Mouse (Mus musculus): ENCODE results near the gene Grm4.

The Grm4 gene

GRCm38 (mm10) chr17:27511865-27512618 is 9.2 kb downstream of the Grm4 start:
- peak; percentile 60 to 62 for DNase-seq (ENCODE audit: low spot score in 2 of 2)

DNA sequence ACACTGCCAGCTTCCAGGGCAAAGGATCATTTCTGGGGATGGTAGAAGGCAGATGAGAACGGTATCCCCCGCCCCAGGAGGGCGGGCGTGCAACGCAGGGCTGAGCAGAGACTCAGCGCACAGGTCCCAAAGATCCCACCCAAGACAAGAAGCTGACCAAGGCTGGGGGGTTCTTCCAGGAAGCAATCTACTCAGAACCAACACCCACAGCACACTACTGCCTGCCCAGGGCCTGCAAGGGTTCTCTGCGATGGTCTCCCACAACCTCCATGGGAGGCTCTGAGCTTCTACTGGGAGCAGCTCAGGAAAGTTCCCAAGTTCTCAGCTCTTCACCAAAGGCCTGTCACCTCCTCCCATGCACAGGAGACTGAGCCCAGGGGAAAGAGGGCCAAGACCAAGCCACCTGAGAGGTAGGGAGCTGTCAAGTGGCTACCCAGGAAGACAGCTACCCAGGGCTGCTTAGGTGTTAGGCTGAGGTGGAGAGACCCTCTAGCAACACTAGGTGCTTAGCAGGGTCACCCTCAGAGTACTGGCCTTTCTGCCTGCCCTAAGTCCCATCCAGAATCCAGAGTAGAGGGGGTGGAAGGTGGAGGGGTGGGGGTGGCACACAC is 10.0 kb downstream of the Grm4 start:
- DNase-seq (ENCODE audit: low spot score in 2 of 2): no peak

DNA sequence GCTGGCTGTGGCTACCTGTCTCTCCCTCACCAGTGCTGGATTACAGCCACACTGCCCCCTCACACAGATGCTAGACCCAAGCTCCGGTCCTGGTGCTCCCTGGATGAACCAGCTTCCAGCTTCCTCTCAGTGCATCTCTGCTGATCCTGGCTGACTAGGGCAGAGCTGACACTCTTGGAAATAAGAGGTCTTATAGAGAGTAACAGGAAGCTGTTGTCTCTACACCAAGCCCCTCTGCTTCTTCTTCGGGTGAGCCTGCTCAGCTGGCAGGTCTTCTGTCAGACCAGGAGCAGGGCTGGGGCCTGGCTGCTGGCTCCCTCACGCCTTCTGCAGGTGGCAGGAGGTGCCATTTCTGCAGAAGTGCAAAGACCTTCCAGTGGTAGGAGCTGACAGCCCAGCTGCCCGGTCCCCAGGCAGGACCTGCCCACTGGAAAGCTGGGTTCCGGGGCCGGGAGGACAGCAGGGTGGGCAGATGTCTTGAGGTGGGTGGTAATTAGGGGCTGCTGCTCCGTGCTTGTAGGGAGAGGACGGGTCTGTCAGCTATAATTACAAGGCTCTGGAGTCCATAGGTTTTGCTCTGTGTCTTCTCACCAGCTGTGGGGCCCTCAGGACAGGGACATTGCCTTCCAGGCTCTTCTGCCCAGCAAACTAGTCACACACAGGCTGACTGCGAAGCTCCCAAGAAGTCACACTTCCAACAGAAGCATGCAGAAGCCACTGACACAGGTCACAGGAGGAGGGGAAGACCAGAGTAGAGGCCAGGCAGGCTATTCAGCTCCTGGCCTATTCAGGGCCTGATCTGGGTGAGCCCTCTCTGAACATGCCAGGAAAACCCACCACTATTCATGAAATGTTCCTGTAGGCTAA is 10.7 kb downstream of the Grm4 start:
- DNase-seq (ENCODE audit: low spot score in 2 of 2): no peak

DNA sequence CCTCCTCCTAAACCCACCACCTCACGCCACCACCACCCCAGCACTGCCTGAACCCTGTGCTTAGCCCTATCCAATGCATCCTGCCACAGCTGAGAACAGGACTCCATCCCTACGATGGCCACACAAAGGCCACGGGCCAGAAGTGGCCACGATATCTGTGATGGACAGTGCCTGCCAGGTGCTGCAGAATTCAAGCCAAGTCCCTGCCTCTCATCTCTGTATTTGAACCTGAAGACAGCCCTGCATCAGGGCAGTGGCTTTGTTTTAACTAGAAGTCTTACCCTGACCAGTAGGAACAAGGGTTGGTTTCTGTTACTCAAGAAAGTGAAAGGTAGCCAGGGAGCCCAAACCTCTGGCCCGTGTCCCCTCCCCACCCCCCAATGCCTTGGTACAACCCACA is 12.1 kb downstream of the Grm4 start:
- no peak for DNase-seq (ENCODE audit: low spot score in 2 of 2)

GRCm38 (mm10) chr17:27508513-27508912 is 12.7 kb downstream of the Grm4 start:
- no peak for DNase-seq (ENCODE audit: low spot score in 2 of 2)

DNA sequence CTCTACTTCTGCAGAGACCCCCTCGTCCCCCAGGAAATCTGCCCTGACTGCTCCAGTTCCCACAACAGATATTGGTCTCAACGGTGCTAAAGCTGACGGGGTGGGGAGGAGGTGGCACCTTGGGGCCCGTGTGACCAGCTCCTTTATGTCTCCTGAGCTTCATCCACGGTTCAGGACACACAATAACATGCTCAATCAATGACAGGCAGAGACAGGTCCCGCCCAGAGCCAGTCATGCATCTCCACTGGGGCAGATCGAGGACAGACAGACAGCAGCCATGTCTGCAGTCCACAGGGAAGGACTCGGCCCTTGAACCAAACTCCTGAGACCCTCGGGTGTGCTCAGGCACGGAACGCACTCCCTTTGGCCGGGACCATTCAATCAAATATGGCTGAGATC is 13.2 kb downstream of the Grm4 start:
- no peak for DNase-seq (ENCODE audit: low spot score in 2 of 2)

GRCm38 (mm10) chr17:27507591-27507945 is 13.6 kb downstream of the Grm4 start:
- DNase-seq (ENCODE audit: low spot score in 2 of 2): no peak

DNA sequence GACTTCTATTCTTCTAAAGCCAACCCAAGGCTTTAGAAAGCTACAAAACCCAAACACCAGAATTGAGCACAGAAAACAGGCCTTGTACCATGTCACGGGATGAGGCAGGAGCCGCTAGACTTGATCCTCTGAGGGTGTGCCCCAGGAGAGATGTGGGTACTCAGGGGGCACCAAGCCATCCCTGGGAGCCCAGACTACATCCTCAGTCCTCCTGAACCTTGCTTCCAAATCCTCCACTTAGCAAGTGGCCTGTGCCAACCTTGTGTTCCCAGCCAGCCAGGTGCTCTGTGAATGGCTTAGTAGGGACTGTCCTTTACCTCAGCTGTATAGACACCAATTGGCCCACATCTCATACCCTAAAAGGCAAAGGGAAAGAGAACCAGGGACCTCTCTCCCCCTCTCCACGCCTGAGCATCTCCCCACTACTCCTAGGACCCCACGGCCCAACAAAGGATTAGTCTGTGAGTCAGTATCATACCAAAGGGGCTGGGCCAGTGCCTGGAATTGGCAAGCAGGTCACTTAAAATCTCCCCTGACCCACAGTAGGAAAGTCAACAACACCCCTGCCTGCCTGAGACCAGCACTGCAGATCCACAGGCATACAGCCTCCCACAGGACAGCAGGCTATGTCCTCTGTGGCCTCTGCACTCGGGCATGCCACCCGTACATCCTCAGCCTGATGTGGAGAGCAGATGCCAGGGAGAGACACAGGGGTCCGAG is 14.2 kb downstream of the Grm4 start:
- no peak for DNase-seq (ENCODE audit: low spot score in 2 of 2)

GRCm38 (mm10) chr17:27506362-27506761 is 14.8 kb downstream of the Grm4 start:
- no peak for DNase-seq (ENCODE audit: low spot score in 2 of 2)

- DNase-seq (ENCODE audit: low spot score in 2 of 2): no peak
These were observed 15.9 kb downstream of the Grm4 start for GRCm38 (mm10) chr17:27505221-27505881.

DNA sequence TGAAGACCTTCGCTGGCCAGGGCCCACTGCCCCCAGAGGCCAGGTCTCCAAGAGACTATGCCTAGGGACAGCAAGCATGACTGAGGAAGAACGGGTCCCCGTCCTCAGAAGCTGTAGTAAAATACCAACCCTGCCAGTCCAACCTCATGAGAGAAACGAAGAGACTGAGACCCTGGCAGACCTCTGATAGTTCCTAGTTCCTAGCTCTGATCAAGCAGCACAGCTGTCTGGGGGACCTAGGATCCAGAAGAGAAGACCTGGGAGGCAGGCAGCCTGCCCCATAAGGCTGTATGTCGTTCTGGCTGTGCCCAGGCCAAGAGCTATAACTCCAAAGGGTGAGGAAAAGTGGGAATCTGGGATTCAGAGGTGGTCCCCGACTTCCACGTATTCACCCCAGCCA is 17.3 kb downstream of the Grm4 start:
- DNase-seq (ENCODE audit: low spot score in 2 of 2): no peak

DNA sequence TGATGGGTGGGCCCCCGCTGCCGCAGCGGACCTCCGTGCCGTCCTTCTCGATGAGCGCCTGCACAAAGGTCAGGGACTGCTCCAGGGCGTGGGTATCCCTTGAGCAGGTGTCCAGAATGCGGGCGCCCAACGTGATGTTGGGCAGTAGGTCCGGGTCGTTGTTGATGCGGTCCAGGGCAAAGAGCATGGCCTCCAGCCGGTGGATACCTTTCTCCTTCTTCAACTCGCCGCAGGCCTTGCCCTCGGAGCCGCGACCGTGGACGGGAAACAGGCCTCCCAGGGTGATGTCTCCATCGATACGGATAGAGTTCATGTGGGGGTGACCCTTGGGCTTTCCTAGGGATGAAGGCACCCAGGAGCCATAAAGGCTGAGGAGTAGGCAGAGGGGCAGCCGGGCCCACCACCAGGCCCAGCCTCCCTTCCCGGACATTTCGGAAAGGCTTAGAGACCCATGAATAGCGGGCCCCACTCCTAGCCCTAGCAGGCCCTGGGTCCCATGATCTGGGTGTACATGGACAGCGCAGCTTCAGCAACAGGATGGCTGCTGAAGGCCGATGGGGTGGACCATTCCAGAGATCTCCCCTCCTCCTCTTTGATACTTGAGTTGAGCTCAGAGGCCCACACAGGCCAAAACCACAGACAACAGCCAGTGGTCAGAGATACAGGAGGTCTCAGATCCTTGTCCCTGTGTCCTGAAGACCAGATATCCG is 18.3 kb downstream of the Grm4 start:
- no peak for DNase-seq (ENCODE audit: low spot score in 2 of 2)

DNA sequence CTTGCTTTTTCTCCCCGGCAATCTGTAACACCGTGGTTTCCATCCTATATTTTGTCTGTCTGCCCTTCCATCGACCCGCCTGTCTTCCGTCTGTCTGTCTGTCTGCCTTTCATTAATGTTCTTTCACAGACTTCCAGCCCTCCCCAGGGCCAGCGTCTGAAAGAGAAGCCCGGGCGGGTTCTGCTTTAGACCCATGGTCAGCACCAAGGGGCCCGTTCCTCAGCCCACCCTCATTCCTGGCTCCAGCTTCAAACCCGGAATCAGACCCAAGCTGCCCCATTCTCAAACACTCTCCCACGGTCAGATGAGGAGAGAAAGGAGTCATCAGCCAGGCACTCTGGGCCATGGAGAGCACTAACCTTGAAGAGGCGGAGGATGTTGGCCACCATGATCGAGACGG is 18.9 kb downstream of the Grm4 start:
- no peak for DNase-seq (ENCODE audit: low spot score in 2 of 2)

DNA sequence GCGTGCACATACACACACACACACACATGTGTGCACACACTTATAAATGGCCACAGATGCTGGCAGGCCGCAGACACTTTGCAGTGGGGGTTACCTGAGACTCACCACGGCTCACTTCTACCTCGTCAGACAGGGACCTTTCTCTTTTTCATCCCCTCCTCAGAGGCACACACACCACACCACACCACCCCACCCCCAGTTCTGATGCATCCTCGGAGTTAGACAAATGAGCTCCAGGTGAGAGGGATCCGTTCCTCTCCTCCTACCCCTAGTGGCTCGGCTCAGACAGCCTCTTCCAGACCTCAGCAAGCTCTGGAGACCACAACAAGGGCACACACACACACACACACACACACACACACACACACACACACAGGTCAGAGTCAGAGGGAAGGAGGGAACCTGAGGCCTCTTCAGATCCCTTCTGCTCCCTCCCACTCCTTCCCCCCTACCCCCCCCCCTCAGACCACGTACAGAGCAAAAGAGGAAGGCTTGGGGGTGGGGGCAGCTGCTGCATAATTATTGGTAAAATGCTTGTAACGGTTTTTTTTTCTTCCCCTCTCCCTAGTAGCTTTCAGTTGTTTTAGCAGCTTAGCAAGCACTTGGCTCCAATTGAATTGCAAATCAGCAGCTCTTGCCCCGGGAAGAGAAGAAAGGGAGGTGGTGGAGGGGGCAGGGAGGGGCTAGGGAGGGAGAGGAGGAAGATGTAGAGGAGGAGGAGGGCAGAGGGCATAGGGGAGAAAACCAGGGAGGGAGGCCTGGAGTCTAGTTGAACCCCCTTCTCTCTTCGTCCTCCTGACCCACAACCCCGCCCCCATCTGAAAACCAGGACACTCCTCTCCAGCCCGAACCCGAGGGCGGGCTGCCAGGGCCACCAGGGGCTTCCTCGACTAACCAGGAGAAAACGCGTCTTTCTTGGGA is 19.6 kb downstream of the Grm4 start:
- DNase-seq (ENCODE audit: low spot score in 2 of 2): peak in 1 of 2 experiments; percentile 53

GRCm38 (mm10) chr17:27500811-27501210 is 20.4 kb downstream of the Grm4 start:
- no peak for DNase-seq (ENCODE audit: low spot score in 2 of 2)

- no peak for DNase-seq (ENCODE audit: low spot score in 2 of 2)
These were observed 22.1 kb downstream of the Grm4 start for GRCm38 (mm10) chr17:27499080-27499479.

GRCm38 (mm10) chr17:27497798-27498197 is 23.4 kb downstream of the Grm4 start:
- DNase-seq (ENCODE audit: low spot score in 2 of 2): no peak

DNA sequence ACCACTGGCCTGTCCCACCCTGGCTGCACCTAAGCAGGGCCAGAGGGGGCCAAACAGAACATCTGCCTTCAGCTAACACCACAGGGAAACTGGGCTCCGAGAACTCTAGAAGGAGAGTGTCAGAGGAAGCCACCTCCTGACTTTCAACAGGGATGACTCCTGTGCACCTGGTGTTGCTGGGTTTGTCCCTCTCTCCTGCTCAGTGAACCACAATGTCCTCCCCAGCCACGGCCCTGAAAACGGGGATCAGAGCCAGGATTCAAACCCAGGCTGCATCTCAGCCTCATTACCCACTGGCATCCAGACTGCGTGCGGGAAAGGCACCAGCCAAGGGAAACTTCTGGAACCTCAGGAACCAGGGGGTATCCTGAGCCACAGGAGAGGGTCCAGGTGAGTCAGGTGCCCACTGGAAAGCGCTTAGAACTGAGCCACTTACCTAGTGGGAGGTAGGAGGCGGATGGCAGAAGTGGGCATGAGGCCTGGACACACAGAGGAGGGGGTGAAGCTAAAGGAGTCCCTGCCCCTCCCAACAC is 26.1 kb downstream of the Grm4 start:
- no peak for DNase-seq (ENCODE audit: low spot score in 2 of 2)

DNA sequence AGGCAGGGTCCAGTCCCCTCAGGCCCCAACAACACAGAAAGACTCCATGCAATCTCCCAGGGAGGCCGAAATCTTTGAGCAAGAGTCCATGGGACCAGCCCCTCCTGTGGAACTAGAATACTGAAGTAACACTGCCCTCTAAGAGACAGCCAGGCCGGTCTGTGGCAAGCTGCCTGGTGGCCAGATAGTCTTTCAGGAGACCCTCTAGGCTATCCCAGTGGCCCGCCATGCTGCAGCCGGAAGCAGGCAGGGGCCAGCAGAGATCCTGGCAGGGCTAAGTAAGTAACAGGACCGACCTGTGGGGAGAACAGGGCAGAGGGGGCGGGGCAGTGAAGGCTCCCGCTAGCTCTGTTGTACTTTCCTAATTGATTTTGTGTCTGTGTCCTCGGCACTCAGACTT is 27.2 kb downstream of the Grm4 start:
- DNase-seq (ENCODE audit: low spot score in 2 of 2): no peak

GRCm38 (mm10) chr17:27493389-27493788 is 27.8 kb downstream of the Grm4 start:
- DNase-seq (ENCODE audit: low spot score in 2 of 2): no peak

Data from right cerebral cortex, postnatal 10 days (tissue).